21 mouse cellular contexts compared by ENCODE assay signal in genomic region chr11:78571441-78571840, GRCm38 (mm10). TPM values are rescaled to one million over a fixed set of nuclear protein-coding genes. Genes with fewer than 3 reads are reported as not detected.
A peak's percentile ranks its signal among the peaks of the same experiment; 100 is the strongest.
DNase-seq lines count a peak whose midpoint lies in the region; ATAC-seq lines count a peak whose summit lies in the region.
"Had no signal": no experiment of that assay in that cellular context is flagged by ENCODE, and none has a peak within 500 bp of the region (broad histone marks: within the 10 kb centered on the region; RNA-seq: fewer than 3 reads in every experiment).

No protein-coding gene starts in this region.

- no peak for ATAC-seq in hindbrain, embryonic 11.5 days (ENCODE audit: low FRiP score)
- ATAC-seq in heart, embryonic 12.5 days (ENCODE audit: insufficient number of reproducible peaks, low FRiP score) = no peak
- ATAC-seq: forebrain, embryonic 16.5 days; hindbrain, embryonic 16.5 days; intestine, embryonic 15.5 days had no signal

- H3K9me3 ChIP-seq in hindbrain, embryonic 11.5 days (ENCODE audit: control insufficient read depth, low read length) = no peaks in the 10 kb centered on the region
- no peaks in the 10 kb centered on the region for H3K9me3 ChIP-seq in heart, embryonic 12.5 days (replicated peaks)
- H3K9me3 ChIP-seq: embryonic facial prominence, embryonic 10.5 days; forebrain, embryonic 10.5 days; heart, embryonic 10.5 days; intestine, embryonic 15.5 days had no signal

- H3K27ac ChIP-seq in hindbrain, embryonic 11.5 days (ENCODE audit: low read depth, low read length) = no peak overlapping the region
- H3K27ac ChIP-seq in heart, embryonic 12.5 days (ENCODE audit: poor library complexity, severe bottlenecking) = no peak overlapping the region
- H3K27ac ChIP-seq: embryonic facial prominence, embryonic 10.5 days; forebrain, embryonic 10.5 days; gastrocnemius, adult 2 months; heart, embryonic 10.5 days; intestine, embryonic 15.5 days had no signal

- no peak overlapping the region for H3K9ac ChIP-seq in hindbrain, embryonic 11.5 days (ENCODE audit: low read depth, low read length)
- no peak overlapping the region for H3K9ac ChIP-seq in heart, embryonic 12.5 days
- H3K9ac ChIP-seq: intestine, embryonic 15.5 days had no signal

- H3K27me3 ChIP-seq in hindbrain, embryonic 11.5 days (ENCODE audit: control insufficient read depth, insufficient read depth, low read length) = no peaks in the 10 kb centered on the region
- H3K27me3 ChIP-seq in heart, embryonic 12.5 days (replicated peaks) = no peaks in the 10 kb centered on the region
- H3K27me3 ChIP-seq: intestine, embryonic 15.5 days had no signal

- no peak overlapping the region for H3K4me2 ChIP-seq in hindbrain, embryonic 11.5 days (replicated peaks; ENCODE audit: low read depth, low read length)
- no peak overlapping the region for H3K4me2 ChIP-seq in heart, embryonic 12.5 days
- H3K4me2 ChIP-seq: intestine, embryonic 15.5 days; midbrain, embryonic 11.5 days had no signal

- whole genome bisulfite sequencing in hindbrain, embryonic 11.5 days = 95% methylated on average over 8 of the region's 8 CpGs
- WGBS in heart, embryonic 12.5 days = 95% methylated on average over 8 of the region's 8 CpGs

- H3K36me3 ChIP-seq in hindbrain, embryonic 11.5 days (ENCODE audit: control insufficient read depth, insufficient read depth, low read length) = peaks cover 8% of the 10 kb centered on the region; the same call in 1 of the 2 replicates
- H3K36me3 ChIP-seq in heart, embryonic 12.5 days = peaks cover 58% of the 10 kb centered on the region

- H3K4me1 ChIP-seq in hindbrain, embryonic 11.5 days (replicated peaks; ENCODE audit: control insufficient read depth, insufficient read depth, low read length) = no peaks in the 10 kb centered on the region
- H3K4me1 ChIP-seq in heart, embryonic 12.5 days (replicated peaks) = peaks cover 14% of the 10 kb centered on the region
- H3K4me1 ChIP-seq: embryonic facial prominence, embryonic 10.5 days; forebrain, embryonic 10.5 days; intestine, embryonic 15.5 days had no signal

- no peak overlapping the region for H3K4me3 ChIP-seq in hindbrain, embryonic 11.5 days (ENCODE audit: low read depth, low read length)
- H3K4me3 ChIP-seq in heart, embryonic 12.5 days = no peak overlapping the region
- H3K4me3 ChIP-seq: embryonic facial prominence, embryonic 10.5 days; forebrain, embryonic 10.5 days; gastrocnemius, adult 2 months; heart, embryonic 10.5 days; intestine, embryonic 15.5 days had no signal

- peak; percentile 36 to 51 for DNase-seq in frontal cortex, postnatal 36 days (ENCODE audit: low spot score in 2 of 2)
- DNase-seq in frontal cortex, postnatal 25 days (ENCODE audit: low spot score in 2 of 2) = no peak
- DNase-seq in right cerebral cortex, adult 18-20 months = peak; percentile 52
- DNase-seq in right cerebral cortex, postnatal 4 days = no peak
- peak; percentile 41 to 65 for DNase-seq in right cerebral cortex, adult 2 months (ENCODE audit: low spot score in 2 of 2)
- no peak for DNase-seq in hindbrain, embryonic 11.5 days (ENCODE audit: low spot score)
- DNase-seq in cerebellum, adult 9-10 months = no peak
- DNase-seq: adrenal gland, postnatal 14 days; cerebellum, adult 8-10 months; gastrocnemius, adult 2 months; kidney, adult 8-10 months; kidney, postnatal 10 days; lung, postnatal 14 days had no signal

RNA-seq across cellular contexts. Expression of gene Tmem97, which starts 20.9 kb away (rescaled TPM):
- 72.0 and 73.8 TPM in 2 replicates for polyA plus RNA-seq in hindbrain, embryonic 11.5 days (2014; fragmentation: Nextera tagmentation; extraction: Ambion mirVana)
- 58.4 and 65.9 TPM in 2 replicates for polyA plus RNA-seq in heart, embryonic 12.5 days (2016; fragmentation: Nextera tagmentation; extraction: Ambion mirVana)

RNA-seq across cellular contexts. Expression of gene Ift20, which starts 35.3 kb away (rescaled TPM):
- 107 and 111 TPM in 2 replicates for polyA plus RNA-seq in hindbrain, embryonic 11.5 days (2014; fragmentation: Nextera tagmentation; extraction: Ambion mirVana)
- 96.2 and 104 TPM in 2 replicates for polyA plus RNA-seq in heart, embryonic 12.5 days (2016; fragmentation: Nextera tagmentation; extraction: Ambion mirVana)

RNA-seq across cellular contexts. Expression of gene Tnfaip1, which starts 35.3 kb away (rescaled TPM):
- 63.3 and 66.5 TPM in 2 replicates for polyA plus RNA-seq in hindbrain, embryonic 11.5 days (2014; fragmentation: Nextera tagmentation; extraction: Ambion mirVana)
- polyA plus RNA-seq in heart, embryonic 12.5 days (2016; fragmentation: Nextera tagmentation; extraction: Ambion mirVana) = 80.1 and 83.8 TPM in 2 replicates

RNA-seq across cellular contexts. Expression of gene Poldip2, which starts 59.4 kb away (rescaled TPM):
- polyA plus RNA-seq in hindbrain, embryonic 11.5 days (2014; fragmentation: Nextera tagmentation; extraction: Ambion mirVana) = 131 and 144 TPM in 2 replicates
- 146 TPM in 2 replicates for polyA plus RNA-seq in heart, embryonic 12.5 days (2016; fragmentation: Nextera tagmentation; extraction: Ambion mirVana)

RNA-seq across cellular contexts. Expression of gene Tmem199, which starts 59.5 kb away (rescaled TPM):
- polyA plus RNA-seq in hindbrain, embryonic 11.5 days (2014; fragmentation: Nextera tagmentation; extraction: Ambion mirVana) = 91.3 and 95.8 TPM in 2 replicates
- 49.6 and 49.9 TPM in 2 replicates for polyA plus RNA-seq in heart, embryonic 12.5 days (2016; fragmentation: Nextera tagmentation; extraction: Ambion mirVana)

Comparison
In these comparisons a context has a peak if more than half of its experiments do, and no peak if none do; other contexts are left out.
1. DNase-seq: peak in frontal cortex, postnatal 36 days (2 of 2), right cerebral cortex, adult 18-20 months (single experiment) and right cerebral cortex, adult 2 months (2 of 2); none in frontal cortex, postnatal 25 days (0 of 2), right cerebral cortex, postnatal 4 days (single experiment), hindbrain, embryonic 11.5 days (single experiment) and cerebellum, adult 9-10 months (single experiment).